Mouse (Mus musculus) fat pad, adult 2 months (tissue): ENCODE results near the gene Gmeb1.
A peak's percentile ranks its signal among the peaks of the same experiment; 100 is the strongest.

Source experiments
- DNase-seq: peaks from one replicate; pipeline ENCODE4 v3.0.0-alpha.2; 2011; ENCODE audit warnings: low read depth, low spot score; ENCODE audit errors: extremely low read depth

Gene Gmeb1

DNA sequence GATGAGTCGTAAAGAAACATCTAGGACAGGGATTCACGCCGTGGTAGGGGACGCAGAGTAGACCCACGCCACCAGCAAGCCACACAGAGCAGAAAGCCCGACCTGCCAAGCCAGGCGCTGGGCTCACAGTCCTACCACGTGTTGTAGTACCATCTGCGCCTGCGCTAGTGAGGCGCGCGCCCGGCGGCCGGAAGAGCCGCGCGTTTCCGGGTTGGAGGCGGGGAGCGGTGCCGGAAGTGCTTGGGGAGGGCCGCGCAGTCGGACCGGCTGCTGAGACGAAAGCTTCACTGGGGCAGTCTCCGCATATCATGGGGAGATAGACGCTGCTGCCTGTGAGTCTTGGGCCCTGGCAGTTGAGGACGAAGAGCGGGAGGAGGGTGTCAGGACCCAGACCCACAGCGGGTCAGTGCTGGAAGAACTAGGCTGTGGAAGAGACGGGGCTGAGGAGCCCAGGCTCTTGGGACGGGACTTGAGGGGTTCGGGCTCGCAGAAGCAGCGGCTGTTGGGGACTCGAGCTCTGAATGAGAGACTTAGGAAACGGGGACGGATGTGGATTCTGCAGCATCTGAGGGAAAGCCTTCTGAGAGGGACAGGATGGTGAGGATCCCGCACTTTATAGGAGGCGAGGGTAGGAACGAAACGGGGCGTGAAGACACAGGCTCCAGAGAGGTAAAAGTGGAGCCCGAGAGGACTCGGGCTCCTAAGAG, 12.9 kb upstream of the Gmeb1 start, which contains the start of gene Taf12:
TSS of gene Taf12 (plus strand) at position 220 of the 707 bp plus-strand sequence.
- no peak for DNase-seq

DNA sequence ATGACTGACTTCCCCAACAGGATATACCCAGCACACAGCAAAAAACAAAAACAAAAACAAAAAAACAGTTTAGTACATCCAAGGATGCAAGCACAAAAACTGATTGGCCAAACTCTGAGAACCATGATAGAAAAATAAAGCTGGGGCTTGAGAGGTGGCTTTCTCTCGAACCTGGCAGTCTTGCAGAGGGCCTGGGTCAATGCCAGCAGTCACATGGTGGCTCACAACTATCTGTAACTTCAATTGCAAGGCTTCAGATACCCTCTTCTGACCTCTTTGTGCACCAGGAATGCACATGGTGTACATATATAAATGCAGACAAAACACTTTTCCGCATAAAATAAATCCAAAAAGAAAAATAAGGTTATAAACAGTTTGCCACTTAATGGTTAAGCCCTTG, 11.8 kb upstream of the Gmeb1 start:
- no peak for DNase-seq

DNA sequence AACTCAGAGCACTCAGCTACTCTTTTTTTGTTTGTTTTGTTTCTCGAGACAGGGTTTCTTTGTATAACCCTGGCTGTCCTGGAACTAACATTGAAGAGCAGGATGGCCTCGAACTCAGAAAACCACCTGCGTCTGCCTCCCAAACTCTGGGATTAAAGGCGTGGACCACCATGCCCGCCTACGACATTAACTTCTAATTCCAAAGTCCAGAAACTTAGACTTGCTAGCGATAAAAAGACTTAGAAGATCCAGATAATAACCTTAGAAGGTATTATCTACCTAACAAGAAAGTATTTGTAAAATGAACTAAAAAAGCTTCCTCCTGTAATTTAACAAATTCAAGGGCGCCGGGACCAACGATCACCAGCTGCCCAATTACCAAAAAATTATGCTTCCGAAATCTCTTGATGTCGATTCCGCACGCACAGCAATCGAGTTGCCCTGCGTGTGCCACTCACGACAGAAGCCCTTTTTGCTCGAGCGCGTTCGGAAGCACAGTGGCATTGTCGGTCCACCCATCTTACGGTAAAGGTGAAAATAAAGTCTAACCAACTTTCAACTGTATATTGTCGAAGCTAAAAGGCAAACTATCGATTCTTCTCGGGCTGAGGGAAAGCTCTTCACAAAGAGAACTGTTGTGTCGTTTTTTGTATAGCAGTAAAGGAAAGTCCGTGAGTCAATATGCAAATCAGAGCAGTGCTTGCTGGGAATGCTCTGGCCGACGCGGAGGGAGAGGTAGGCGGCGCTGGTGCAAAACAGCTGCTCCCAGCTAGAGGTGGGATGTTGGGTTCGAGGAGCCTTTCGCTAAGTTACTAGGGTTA, 8.5 kb upstream of the Gmeb1 start:
- DNase-seq: peak; percentile 52

DNA sequence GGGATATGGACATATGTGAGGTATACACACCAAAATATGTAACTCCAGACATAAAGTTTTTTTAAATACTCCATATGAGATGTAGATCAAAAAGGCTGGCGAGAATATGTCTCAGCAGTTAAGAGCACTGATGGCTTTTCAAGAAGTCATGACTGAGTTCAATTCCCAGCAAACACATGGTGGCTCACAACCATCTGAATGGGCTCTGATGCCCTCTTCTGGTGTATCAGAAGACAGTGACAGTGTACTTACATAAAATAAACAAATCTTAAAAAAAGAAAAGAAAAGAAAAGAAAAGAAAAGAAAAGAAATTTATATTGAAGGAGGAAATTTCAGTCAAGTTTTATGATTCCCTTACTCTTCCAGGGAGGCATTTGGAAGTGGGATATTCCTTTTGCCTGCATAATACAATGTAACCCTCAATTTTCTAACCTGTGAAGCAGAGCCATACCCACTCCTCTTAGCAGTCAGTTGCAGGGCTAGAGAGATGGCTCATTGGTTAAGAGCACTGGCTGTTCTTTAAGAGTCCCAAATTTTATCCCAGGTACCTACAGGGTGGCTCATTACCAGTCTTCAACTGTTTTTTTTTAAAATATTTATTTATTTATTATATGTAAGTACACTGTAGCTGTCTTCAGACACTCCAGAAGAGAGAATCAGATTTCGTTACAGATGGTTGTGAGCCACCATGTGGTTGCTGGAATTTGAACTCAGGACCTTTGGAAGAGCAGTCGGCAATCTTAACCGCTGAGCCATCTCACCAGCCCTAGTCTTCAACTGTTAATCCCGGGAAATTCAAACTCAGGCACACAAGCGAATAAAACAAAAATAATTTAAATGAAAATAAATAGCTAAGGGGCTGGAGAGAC, 7.7 kb upstream of the Gmeb1 start:
- DNase-seq: no peak

DNA sequence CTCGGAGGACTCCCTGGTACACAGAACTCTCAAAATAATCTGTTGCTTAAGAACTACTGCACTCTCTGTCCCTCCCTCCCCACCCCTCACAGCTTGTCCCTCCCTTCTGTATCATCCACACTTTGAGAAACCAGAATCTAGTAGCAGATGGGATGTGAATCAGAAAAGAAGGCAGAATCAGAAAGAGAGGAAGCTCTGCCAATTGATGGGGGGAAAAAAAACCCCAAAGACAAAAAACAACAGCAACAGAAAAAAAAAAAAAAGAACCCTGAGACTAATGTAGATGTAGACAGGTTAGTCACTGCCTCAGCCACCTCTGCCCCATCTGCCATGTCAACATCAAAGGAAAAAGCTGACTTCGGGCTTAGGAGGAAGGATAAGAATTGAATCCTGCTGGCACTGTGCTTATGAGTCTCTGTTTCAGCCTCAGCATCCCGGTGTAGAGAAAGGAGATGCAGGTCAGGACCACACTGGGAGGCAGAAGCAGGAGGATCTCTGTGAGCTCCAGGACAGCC, 5.5 kb upstream of the Gmeb1 start:
- no peak for DNase-seq

DNA sequence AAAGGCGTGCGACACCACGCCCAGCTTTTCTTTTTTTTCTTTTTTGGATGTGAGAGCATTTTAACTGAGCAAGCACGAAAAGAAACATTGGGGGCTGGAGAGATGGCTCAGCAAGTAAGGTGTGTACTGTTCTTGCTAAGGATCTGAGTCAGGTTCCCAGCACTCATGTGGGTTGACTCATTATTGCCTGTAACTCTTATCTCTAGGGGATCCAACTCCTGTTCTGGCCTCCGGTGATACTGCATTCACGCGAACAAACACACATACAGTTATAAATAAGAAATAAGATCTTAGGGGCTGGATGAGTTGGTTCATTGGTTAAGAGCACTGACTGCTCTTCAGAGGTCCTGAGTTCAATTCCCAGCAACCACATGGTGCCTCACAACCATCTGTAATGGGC, 1.9 kb upstream of the Gmeb1 start:
- DNase-seq: no peak

DNA sequence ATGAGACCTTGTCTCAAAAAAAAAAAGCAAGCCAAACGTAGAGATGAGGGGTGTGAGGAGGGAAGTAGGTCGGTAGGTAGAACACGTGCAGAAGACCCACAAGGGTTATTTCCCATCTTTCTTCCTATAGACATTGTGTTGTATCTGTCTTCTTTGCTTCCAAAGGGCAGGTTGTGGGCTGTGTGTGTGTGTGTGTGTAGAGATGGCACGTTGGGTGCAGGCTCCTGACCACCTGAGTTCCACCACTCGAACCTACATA, 885 bp upstream of the Gmeb1 start:
- DNase-seq: no peak

DNA sequence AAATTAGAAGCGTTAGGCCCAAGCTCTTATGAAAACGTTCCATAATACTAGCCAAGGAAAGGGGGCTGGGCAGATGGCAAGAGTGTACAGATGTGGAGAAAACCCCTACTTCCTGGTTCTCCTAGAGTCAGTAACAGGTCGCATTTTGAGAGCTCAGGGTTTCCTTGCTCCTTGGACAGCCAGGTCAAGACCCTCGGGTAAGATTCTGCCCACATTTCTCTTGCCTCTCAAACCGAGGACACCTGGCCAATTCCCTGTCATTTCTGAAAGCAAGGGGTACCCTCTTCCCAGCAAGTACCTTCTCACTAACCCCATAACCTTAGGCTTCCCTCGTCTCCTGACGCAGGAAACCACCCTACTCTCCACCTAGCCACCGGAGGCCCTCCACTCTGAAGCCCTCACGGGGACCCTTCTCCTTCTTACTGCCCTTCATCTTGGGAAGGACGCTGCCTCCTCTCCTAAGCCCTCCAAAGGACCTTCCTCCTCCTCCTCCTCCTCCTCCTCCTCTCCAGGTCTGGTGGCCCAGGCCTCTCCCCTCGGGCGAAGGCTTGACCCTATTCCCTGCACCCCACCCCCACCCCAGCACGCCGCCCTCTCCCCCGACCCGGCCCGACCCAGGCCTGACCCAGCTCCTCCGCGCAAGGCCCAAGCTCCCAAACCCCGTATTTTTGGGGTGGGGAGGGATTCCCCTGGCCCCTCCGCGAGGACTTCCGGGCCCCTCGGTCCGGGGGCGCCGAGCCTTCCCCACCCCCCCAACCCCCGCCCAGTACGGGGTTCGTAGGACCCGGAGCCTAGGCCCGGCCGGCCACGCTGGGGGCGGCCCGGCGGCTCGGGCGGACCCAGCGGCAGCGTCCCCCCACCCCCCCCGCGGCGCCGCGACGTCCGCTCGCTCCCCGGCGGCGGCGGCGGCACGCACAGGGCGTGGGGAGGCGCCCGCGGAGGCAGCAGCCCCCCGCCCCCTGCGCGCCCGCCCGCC, 710 bp downstream of the Gmeb1 start:
- no peak for DNase-seq

DNA sequence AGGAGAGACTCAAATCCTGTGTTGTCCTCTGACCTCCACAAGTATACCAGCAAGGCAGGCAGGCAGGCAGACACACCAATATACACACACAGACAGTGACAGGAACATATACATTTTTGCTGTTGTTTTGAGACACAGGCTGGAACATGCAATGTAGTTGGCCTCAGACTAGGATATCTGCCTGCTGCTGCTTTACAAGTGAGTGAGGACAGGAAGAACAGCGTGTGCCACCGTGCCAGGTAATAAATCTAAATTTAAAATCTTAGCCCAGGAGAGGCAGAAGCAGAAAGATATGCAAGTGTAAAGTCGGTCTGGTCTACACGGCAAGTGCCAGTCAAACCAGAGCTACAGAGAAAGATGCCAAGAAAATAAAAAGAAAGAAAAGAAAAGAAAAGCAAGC, 2.2 kb downstream of the Gmeb1 start:
- peak; percentile 74 for DNase-seq

DNA sequence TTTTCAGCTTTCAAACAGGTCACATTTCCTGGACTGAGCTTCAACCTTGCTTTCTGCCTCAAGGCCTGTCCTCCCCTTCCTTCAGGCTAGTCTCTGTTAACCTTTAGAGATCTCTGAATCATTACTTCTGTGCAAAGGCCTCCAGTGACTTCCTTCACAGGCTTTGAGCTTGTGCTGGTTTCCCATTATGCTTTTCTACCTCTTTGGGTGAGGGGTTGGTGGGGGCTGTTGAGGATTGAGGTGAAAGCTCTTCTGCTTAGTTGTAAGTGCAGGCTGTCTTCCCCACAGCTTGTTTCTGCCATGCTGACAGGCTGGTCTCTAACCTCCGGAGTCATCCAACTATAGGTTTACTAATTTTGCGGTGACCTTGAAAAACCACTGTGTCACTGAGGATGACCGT, 5.0 kb downstream of the Gmeb1 start:
- no peak for DNase-seq

DNA sequence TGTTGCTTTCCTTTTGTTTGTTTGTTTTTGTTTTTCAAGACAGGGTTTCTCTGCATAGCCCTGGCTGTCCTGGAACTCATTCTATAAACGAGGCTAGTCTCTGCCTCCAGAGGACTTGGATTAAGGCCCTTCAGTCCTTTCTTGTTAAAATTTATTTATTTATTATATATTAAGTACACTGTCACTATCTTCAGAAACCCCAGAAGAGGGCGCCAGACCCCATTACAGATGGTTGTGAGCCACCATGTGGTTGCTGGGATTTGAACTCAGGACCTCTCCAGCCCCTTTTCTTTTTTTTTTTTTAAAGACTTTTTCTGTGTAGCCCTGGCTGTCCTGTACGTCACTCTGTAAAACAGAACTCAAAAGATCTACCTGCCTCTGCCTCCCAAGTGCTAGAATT, 6.4 kb downstream of the Gmeb1 start:
- DNase-seq: no peak

DNA sequence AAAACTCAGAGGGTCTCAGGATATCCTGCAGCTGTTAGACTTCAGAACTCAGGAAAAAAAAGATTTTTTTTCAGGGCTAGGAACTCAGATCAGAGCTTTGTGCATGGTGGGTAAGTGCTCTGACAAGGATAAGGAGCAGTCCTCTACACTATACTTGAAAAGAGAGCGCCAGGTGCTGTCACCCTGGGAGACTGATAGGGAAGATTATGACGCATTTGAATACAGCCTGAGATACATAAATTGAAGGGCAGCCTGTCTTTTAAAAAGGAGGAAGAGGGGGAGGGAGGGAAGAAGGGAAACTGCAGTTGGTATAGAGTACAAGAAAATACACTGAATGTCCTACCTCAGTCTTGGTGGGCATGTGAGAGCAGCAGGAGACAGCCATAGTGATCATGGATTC, 7.8 kb downstream of the Gmeb1 start:
- no peak for DNase-seq

DNA sequence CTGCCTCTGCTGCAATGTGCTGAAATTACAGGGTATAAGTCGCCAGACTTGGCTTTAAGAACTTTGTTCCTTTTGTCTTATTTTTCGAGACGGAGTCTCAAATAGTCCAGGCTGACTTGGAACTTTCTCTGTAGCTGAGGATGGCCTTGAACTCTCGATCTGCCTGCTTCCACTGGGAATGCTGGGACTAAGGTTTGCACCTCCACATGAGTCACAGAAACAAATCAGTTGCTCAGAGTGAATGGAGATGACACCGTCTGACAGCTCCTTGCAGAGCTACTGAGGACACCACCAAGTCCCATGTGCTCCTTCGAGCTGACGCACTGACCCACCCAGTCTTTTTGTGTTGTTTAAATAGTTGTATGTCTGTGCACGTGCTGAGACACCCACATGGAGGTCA, 8.3 kb downstream of the Gmeb1 start:
- DNase-seq: no peak

DNA sequence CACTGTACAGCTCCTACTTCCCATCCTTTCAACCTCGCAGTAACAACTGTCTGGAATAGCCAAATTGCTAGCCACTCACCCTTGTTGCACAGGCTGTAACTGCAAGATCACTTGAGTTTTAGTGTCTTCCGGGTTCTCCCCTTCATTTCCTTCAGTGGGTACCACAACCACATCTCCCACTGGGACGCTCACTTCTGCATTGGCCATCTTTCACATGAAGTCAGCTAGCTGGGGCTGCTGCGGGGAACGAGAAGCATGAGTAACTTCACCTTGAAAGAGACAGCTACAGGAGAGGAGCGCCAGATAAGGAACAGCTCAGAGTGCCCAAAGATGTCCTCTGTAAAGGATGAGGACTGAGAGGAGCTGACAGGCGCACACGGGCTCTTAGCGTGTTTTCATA, 9.8 kb downstream of the Gmeb1 start:
- no peak for DNase-seq

DNA sequence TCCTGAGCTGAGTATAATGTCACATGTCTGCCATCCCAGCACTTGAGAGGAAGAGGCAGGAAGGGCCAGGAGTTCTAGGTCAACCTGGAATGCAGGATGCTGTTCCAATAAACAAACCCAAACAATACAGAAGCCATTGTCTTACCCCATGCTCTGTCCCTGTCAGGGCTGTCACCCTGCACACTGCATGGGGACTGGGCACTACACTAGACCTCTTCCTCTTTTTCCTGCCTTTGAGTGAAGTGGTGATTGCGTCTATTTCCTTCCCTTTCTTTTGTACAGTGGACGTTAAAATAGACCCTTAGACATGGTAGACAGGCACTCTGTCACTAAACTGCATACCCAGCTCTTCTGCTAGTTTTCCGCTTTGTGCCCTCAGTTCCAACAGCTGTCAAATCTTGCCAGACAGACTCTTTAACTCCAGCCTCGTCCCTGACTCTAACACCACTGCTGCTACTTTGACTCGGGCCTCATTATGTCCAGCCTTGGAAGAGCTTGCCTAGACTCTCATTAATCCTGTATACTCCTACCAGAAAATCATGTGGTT, 13.9 kb downstream of the Gmeb1 start:
- no peak for DNase-seq

DNA sequence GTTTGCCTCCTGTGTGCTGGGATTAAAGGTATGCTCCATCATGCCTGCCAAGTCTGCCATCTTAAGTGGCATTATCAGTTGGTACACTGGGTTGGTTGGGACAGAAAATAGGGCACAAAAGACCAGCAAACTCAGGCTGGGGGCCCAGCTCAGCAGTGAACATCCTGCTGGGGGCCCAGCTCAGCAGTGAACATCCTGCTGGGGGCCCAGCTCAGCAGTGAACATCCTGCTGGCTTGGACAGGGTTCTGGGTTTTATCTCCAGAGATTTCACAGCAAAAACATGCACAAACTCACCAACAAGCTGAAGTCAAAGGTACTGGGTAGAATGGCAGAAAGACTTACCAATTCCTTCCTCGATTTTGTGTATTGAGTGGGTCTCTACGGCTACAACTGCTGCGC, 15.8 kb downstream of the Gmeb1 start:
- DNase-seq: no peak

DNA sequence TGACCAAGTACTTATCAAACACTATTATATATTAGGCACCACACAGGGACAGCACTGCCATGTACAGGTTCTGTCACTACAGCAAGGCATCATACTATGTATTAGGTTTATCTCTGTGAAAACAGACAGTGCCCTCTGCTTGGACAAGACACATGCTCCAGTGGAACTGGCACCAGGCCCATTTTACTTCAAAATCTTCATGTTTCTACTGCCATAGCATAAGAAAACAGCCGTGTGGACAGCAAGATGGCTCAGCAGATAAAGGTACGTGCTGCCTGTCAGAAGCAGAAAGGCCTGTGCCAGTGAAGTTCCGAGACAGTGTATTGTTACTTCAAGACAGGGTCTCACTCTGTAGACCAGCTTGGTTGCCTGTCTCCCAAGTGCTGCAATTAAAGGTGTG, 20.2 kb downstream of the Gmeb1 start:
- DNase-seq: no peak

DNA sequence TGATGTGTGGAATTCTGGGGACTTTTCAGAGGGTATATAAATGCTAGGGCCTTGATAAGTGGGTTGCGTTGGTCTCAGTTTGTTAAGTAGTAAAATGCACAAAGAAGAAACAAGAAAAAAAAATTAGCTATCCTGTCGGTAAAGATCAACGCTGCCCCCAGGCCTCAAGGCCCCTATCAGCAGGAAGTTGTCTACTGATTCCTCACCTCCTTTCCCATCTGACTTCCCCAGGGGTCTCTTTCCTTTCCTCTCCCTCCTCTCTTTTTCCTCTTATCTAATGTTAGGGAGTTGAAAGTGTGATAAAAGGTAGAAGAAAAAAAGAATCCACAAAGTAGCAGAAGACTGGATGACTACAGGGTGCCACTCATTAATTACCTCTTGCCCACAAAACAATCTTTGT, 21.0 kb downstream of the Gmeb1 start:
- DNase-seq: no peak

DNA sequence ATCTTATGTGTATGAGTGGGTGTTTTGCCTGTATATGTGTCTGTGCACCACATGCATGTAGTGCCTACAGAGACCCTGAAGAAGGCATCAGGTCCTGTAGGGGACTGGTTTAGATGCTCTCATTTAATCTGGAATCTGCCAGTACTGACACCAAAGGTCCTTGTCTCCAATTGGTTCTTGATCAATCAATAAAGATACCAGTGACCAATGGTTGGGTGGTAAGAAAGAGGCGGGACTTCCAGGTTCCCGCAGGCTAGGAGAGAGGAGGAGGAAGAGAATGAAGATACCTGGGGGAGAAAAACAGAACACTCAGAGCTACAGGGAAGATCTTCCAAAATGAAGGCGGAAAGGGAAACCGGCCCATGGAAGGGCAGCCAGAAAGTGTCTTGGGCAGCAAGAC, 23.0 kb downstream of the Gmeb1 start:
- DNase-seq: no peak

DNA sequence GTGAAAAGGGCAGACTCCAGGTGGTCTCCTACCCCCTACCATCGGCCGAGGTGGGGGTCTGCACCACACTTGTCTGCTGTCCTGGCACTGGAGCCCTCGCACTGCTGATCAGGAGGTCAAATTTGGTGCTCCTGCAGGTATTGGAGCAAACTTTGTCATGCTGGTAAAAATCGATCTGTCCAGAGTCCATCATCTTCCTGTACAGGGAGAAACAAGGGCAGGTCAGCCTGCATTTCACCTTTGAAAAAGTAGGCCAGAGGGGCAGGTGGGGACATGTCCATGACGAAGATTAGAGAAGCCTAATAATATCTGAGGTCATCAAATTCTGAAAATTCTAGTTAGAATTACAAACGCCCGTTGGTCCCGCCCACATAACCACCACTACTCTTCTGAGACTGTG, 26.7 kb downstream of the Gmeb1 start:
- no peak for DNase-seq
